Mouse (Mus musculus): ENCODE data around the gene Bst1. TPM values are rescaled to one million over a fixed set of nuclear protein-coding genes. Genes with fewer than 3 reads are reported as not detected.

The Bst1 gene
- total and polyA plus RNA-seq, 3 experiments, result 1.1 TPM; not detected in 2

DNA sequence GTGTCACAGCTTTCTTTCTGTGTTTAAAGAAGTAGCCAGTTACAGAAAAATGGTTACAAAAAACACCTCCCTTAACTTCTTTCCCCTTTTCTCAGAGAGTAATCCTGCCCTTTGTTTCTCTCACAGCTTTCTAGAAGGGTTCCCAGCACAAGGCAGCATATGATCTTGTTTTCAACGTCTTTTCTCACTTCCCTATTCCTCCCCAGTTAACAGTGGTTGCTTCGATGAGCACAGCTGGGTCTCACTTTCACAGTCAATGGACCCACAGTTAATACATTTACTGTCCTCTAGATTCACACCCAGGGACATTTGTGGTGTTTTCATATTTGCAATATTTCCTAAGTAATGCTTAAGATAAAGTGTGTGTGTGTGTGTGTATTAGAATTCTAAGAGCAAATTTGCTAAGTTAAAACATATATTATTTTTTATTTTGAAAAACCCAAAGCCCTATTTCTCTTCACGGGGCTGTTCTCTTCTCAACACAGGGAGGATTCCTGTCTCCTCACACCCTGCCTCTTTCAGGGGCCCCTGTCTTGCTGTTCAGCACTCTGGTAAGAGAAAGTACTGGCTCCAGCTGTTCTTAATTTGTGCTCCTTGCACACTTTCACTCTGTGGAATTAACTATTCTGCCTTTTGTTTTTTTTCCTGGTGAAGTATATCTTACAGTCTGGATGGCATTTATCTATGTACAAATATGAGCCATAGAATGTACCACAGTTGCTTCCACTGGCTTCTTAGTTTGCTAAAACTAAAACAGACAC is 66.6 kb downstream of the Bst1 start:
- H3K4me1 ChIP-seq (ENCODE audit: insufficient read depth, low read depth, low read length), result no peaks in the 10 kb centered on the region
- no peaks in the 10 kb centered on the region for H3K9me3 ChIP-seq (replicated peaks)
- H3K4me3 ChIP-seq (ENCODE audit: low read depth, low read length), result no peak overlapping the region
- H3K27me3 ChIP-seq (ENCODE audit: insufficient read depth, low read length), result peaks cover 2% of the 10 kb centered on the region
- DNase-seq (ENCODE audit: low spot score) (no peak), ATAC-seq (ENCODE audit: extremely low read depth, insufficient number of reproducible peaks, low FRiP score, poor library complexity, severe bottlenecking) (no peak)
- no peak for TF ChIP-seq GATA2 (IDR thresholded peaks at IDR 0.05; ENCODE audit: borderline replicate concordance, low read depth, low read length)
- no peak for TF ChIP-seq CTCF (IDR thresholded peaks at IDR 0.05; ENCODE audit: low read depth, low read length)
- TF ChIP-seq GATA1 (IDR thresholded peaks at IDR 0.05; ENCODE audit: borderline replicate concordance, low read length), result no peak
- TF ChIP-seq TAL1 (conservative IDR thresholded peaks at IDR 0.05; ENCODE audit: low read depth, low read length), result no peak
- no peak for TF ChIP-seq POLR2AphosphoS5 (IDR thresholded peaks at IDR 0.05; ENCODE audit: insufficient replicate concordance, low read depth, low read length)
- no peaks in the 10 kb centered on the region for H3K36me3 ChIP-seq (replicated peaks)

DNA sequence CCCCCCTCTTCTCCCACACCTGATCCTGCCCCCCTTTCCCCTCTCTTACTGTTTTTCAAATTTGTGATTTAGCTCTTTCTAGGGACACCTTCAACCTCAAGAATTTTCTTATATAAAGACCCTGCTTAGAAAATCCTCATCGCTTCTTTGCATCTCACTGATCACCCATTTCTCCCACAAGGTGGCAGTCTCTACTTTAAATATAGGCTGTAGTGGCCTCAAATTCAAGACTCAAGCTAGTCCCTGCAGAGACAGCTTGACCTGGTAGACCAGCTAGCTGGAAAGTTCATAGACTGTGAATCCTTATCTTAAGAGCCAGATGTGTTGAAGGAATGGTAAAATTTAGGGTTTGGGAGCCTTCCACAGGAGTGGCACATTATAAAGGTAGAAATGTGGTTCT is 73.7 kb downstream of the Bst1 start:
- Histone ChIP-seq H3K27me3 (ENCODE audit: insufficient read depth, low read length) (no peaks in the 10 kb centered on the region; the same call in none of the 2 replicates), H3K4me3 (ENCODE audit: low read depth, low read length) (no peak overlapping the region), H3K9me3 (replicated peaks) (no peaks in the 10 kb centered on the region), H3K4me1 (ENCODE audit: insufficient read depth, low read depth, low read length) (no peaks in the 10 kb centered on the region), H3K36me3 (replicated peaks) (no peaks in the 10 kb centered on the region)
- TF ChIP-seq GATA1 (IDR thresholded peaks at IDR 0.05; ENCODE audit: borderline replicate concordance, low read length) (no peak), GATA2 (IDR thresholded peaks at IDR 0.05; ENCODE audit: borderline replicate concordance, low read depth, low read length) (no peak), CTCF (IDR thresholded peaks at IDR 0.05; ENCODE audit: low read depth, low read length) (no peak), TAL1 (conservative IDR thresholded peaks at IDR 0.05; ENCODE audit: low read depth, low read length) (no peak), POLR2AphosphoS5 (IDR thresholded peaks at IDR 0.05; ENCODE audit: insufficient replicate concordance, low read depth, low read length) (no peak)
- DNase-seq (ENCODE audit: low spot score) (no peak), ATAC-seq (ENCODE audit: extremely low read depth, insufficient number of reproducible peaks, low FRiP score, poor library complexity, severe bottlenecking) (no peak)

Other genes starting within 250 kb of the Bst1 start
- gene Cc2d2a, start 156.5 kb upstream of the Bst1 start, total RNA-seq (2014; fragmentation: Nextera tagmentation), result not detected in 2 replicates
- gene Cc2d2a, start 156.5 kb upstream of the Bst1 start, total RNA-seq (2017), result 0.06 TPM in 1 of 2 replicates, not detected in the other
- not detected in 2 replicates for gene Cc2d2a, start 156.5 kb upstream of the Bst1 start, polyA plus RNA-seq (2012)
- 63.6 and 64.5 TPM in 2 replicates for gene Fbxl5, start 2.8 kb downstream of the Bst1 start, total RNA-seq (2014; fragmentation: Nextera tagmentation)
- gene Fbxl5, start 2.8 kb downstream of the Bst1 start, total RNA-seq (2017), result 119 and 124 TPM in 2 replicates
- 18.2 and 20.0 TPM in 2 replicates for gene Fbxl5, start 2.8 kb downstream of the Bst1 start, polyA plus RNA-seq (2012)
- gene Cd38, start 49.7 kb downstream of the Bst1 start, total RNA-seq (2014; fragmentation: Nextera tagmentation), result not detected in 2 replicates
- 0.05 and 0.35 TPM in 2 replicates for gene Cd38, start 49.7 kb downstream of the Bst1 start, total RNA-seq (2017)
- not detected in 2 replicates for gene Cd38, start 49.7 kb downstream of the Bst1 start, polyA plus RNA-seq (2012)
- gene Gm7879, start 94.3 kb downstream of the Bst1 start, total RNA-seq (2014; fragmentation: Nextera tagmentation), result 1.3 and 1.6 TPM in 2 replicates
- gene Gm7879, start 94.3 kb downstream of the Bst1 start, total RNA-seq (2017), result 6.2 and 6.6 TPM in 2 replicates
- 0.18 TPM in 1 of 2 replicates, not detected in the other for gene Gm7879, start 94.3 kb downstream of the Bst1 start, polyA plus RNA-seq (2012)
- gene Fgfbp1, start 162.9 kb downstream of the Bst1 start, total RNA-seq (2014; fragmentation: Nextera tagmentation), result not detected in 2 replicates
- 0.49 TPM in 1 of 2 replicates, not detected in the other for gene Fgfbp1, start 162.9 kb downstream of the Bst1 start, total RNA-seq (2017)
- gene Fgfbp1, start 162.9 kb downstream of the Bst1 start, polyA plus RNA-seq (2012), result not detected in 2 replicates

All from G1E (cell line).